Mouse (Mus musculus) forebrain, postnatal 0 days (tissue): ENCODE results near the gene Taok3. TPM values are rescaled to one million over a fixed set of nuclear protein-coding genes. Genes with fewer than 3 reads are reported as not detected.

Experiments
- ATAC-seq: fragments of 200-750 bp; cut with Nextera tagmentation; 2 replicates; pipeline ENCODE4 v1.8.0; 2017; ENCODE audit warnings: mild to moderate bottlenecking, moderate library complexity
- DNase-seq: peaks from one replicate; pipeline ENCODE4 v3.0.0-alpha.2; 2015
- H3K27ac ChIP-seq: fragments of 300-500 bp; sonication (generic); 2 replicates; pipeline ENCODE4 v1.5.1; 2014; ENCODE audit warnings: low read depth, mild to moderate bottlenecking, antibody characterized with exemption, low read length, moderate library complexity, mixed read lengths
- H3K27me3 ChIP-seq: fragments of 300-500 bp; sonication (generic); 2 replicates; pipeline ENCODE4 v1.6.1; 2014; ENCODE audit warnings: mild to moderate bottlenecking, low read length, mixed read lengths; ENCODE audit not compliant: insufficient read depth
- H3K36me3 ChIP-seq: fragments of 300-500 bp; sonication (generic); 2 replicates; pipeline ENCODE4 v1.6.1; 2014; ENCODE audit warnings: mild to moderate bottlenecking, moderate library complexity; ENCODE audit not compliant: insufficient read depth
- H3K4me1 ChIP-seq: fragments of 300-500 bp; sonication (generic); 2 replicates; pipeline ENCODE4 v1.6.1; 2014; ENCODE audit warnings: antibody characterized with exemption; ENCODE audit not compliant: insufficient read depth
- H3K4me2 ChIP-seq: fragments of 300-500 bp; sonication (generic); 2 replicates; pipeline ENCODE4 v1.6.1; 2014; ENCODE audit warnings: low read depth, mild to moderate bottlenecking, moderate library complexity
- H3K4me3 ChIP-seq: fragments of 300-500 bp; sonication (generic); 2 replicates; pipeline ENCODE4 v1.5.1; 2014; ENCODE audit warnings: low read depth, low read length, mixed read lengths
- H3K9ac ChIP-seq: fragments of 300-500 bp; sonication (generic); 2 replicates; pipeline ENCODE4 v1.6.1; 2014; ENCODE audit warnings: mild to moderate bottlenecking
- H3K9me3 ChIP-seq: fragments of 300-500 bp; sonication (generic); 2 replicates; pipeline ENCODE4 v1.6.1; 2016; ENCODE audit warnings: low read length
- CTCF ChIP-seq: sonication (generic); IDR thresholded peaks from 2 replicates; pipeline ENCODE4 v1.5.1; 2016; ENCODE audit warnings: antibody characterized with exemption, control low read depth, low read depth
- WGBS: fragments of 180-500 bp; shearing (Covaris S2); extraction: QIAGEN DNeasy Blood & Tissue Kit; methylation state at CpG from one replicate; pipeline ENCODE4 v1.1.7; 2014; 5-methylcytosine and 5-hydroxymethylcytosine counted together
- polyA plus RNA-seq: library from polyadenylated mRNA; unstranded; fragments of >200 nt; fragmentation: Nextera tagmentation; extraction: Ambion mirVana; gene quantifications from 2 replicates; pipeline ENCODE4 v1.2.1, GENCODE M21; 2015
- total RNA-seq: library from RNA; depleted of rRNA; stranded (reverse); fragments of >200 nt; gene quantifications from 2 replicates; pipeline ENCODE4 v1.2.3, GENCODE M21; 2014

Taok3 gene
- total and polyA plus RNA-seq, 2 experiments from 2014 or later, result 37.2 to 57.6 TPM

DNA sequence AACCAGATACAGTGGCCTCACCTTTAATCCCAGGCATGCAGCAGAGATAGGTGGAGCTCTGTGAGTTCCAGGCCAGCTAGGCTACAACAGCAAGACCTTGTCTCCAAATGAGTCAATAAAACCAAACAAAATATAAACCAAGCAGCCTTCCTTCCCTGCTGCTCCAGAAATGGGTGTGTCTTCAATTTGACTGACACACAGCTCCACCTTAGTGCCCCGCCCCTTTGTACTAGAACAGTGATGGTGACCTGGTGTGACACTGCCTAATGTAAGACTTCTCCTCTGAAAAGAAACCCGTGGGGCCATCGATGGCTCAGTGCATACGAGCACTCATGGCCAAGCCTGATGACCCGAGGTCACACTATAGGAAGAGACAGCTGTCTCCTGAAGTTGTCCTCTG lies 116.6 kb downstream of the Taok3 start:
- DNase-seq, result no peak
- H3K4me1 ChIP-seq, result peaks cover 7% of the 10 kb centered on the region; the same call in 1 of the 2 replicates
- no peaks in the 10 kb centered on the region for H3K9me3 ChIP-seq
- H3K4me2 ChIP-seq, result no peak overlapping the region
- no peak overlapping the region for H3K9ac ChIP-seq
- H3K27ac ChIP-seq, result no peak overlapping the region
- no peaks in the 10 kb centered on the region for H3K27me3 ChIP-seq
- peaks cover 10% of the 10 kb centered on the region; the same call in 1 of the 2 replicates for H3K36me3 ChIP-seq
- TF ChIP-seq CTCF, result no peak
- WGBS, result 81% methylated on average over 5 of the region's 5 CpGs
- no peak overlapping the region for H3K4me3 ChIP-seq
- ATAC-seq, result no peak

DNA sequence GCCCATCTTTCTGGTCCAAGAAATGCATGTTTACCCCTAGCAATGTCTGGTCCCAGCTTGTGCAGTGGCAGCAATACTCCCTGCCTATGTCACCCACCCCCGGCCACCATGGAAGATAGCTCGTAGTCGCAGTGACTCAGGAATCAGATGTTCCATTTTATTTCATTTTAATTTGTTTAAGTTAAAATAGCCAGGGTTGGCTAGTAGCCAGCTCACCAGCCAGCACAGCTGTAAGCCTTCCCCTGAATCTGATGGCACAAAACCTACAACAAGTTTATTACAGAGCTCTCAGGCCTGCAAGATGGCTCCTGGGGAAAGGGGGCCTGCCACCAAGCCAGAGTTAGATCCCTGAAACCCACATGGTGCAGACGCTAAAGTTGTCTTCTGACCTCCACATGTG lies 119.2 kb downstream of the Taok3 start:
- Histone ChIP-seq H3K36me3 (peaks cover 10% of the 10 kb centered on the region; the same call in 1 of the 2 replicates), H3K27ac (no peak overlapping the region), H3K4me3 (no peak overlapping the region), H3K27me3 (no peaks in the 10 kb centered on the region), H3K4me2 (no peak overlapping the region), H3K9ac (no peak overlapping the region), H3K9me3 (no peaks in the 10 kb centered on the region), H3K4me1 (peaks cover 19% of the 10 kb centered on the region)
- TF ChIP-seq CTCF, result no peak
- whole genome bisulfite sequencing, result 62% methylated on average over 4 of the region's 4 CpGs
- ATAC-seq, result no peak
- no peak for DNase-seq

DNA sequence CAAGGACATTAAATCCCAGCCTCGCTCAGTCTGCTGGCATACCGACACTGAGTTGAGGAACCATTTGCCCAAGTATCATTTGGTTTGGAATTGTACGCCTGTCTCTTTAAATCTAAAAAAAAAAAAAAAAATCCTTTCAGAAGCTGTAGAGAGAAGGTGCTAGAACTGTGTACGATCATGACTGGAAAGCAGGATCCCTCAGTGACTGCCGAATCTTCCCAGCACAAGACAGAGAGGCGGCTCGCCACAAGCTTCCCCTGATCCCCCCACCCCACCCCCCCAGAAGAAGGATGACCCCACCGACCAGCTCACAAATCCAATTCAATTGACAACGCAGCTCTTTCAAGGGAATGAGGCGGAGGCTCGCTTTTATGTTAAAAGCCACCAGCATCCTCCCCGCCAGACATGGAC lies 120.4 kb downstream of the Taok3 start:
- Histone ChIP-seq H3K4me1 (peaks cover 21% of the 10 kb centered on the region), H3K36me3 (no peaks in the 10 kb centered on the region), H3K27me3 (no peaks in the 10 kb centered on the region), H3K4me3 (peak overlapping the region; percentile 57), H3K9me3 (no peaks in the 10 kb centered on the region), H3K4me2 (peak overlapping the region; percentile 67), H3K9ac (peak overlapping the region; percentile 75), H3K27ac (peak overlapping the region; percentile 94)
- DNase-seq (peak; percentile 74), ATAC-seq (peak; percentile 77)
- TF ChIP-seq CTCF, result no peak
- 3% methylated on average over 12 of the region's 12 CpGs for WGBS

GRCm38 (mm10) chr5:117240761-117241322 lies 120.9 kb downstream of the Taok3 start:
- Histone ChIP-seq H3K36me3 (no peaks in the 10 kb centered on the region), H3K9me3 (no peaks in the 10 kb centered on the region), H3K4me2 (peak overlapping the region; percentile 67), H3K27ac (peak overlapping the region; percentile 94), H3K9ac (peak overlapping the region; percentile 75), H3K4me3 (peak overlapping the region; percentile 57), H3K4me1 (peaks cover 21% of the 10 kb centered on the region), H3K27me3 (no peaks in the 10 kb centered on the region)
- WGBS, result 2% methylated on average over 32 of the region's 32 CpGs
- DNase-seq (peak; percentile 80), ATAC-seq (peak; percentile 70)
- no peak for TF ChIP-seq CTCF

- Histone ChIP-seq H3K4me2 (peak overlapping the region; percentile 67), H3K4me3 (peak overlapping the region; percentile 57), H3K4me1 (peaks cover 21% of the 10 kb centered on the region), H3K36me3 (no peaks in the 10 kb centered on the region), H3K27ac (peak overlapping the region; percentile 94), H3K27me3 (no peaks in the 10 kb centered on the region), H3K9me3 (no peaks in the 10 kb centered on the region), H3K9ac (peak overlapping the region; percentile 75)
- no peak for TF ChIP-seq CTCF
- 29% methylated on average over 16 of the region's 16 CpGs for WGBS
- ATAC-seq (peak; percentile 67), DNase-seq (peak; percentile 84)
Observed at GRCm38 (mm10) chr5:117241935-117242531, 122.1 kb downstream of the Taok3 start.

GRCm38 (mm10) chr5:117242671-117243478 lies 122.9 kb downstream of the Taok3 start:
- ATAC-seq, result peak; percentile 30
- H3K27me3 ChIP-seq, result no peaks in the 10 kb centered on the region
- H3K4me2 ChIP-seq, result peak overlapping the region; percentile 67
- peaks cover 21% of the 10 kb centered on the region for H3K4me1 ChIP-seq
- peak overlapping the region; percentile 57 for H3K4me3 ChIP-seq
- peak overlapping the region; percentile 94 for H3K27ac ChIP-seq
- peak overlapping the region; percentile 75 for H3K9ac ChIP-seq
- H3K36me3 ChIP-seq, result no peaks in the 10 kb centered on the region
- WGBS, result 24% methylated on average over 22 of the region's 22 CpGs
- no peaks in the 10 kb centered on the region for H3K9me3 ChIP-seq
- no peak for TF ChIP-seq CTCF
- DNase-seq, result peak; percentile 62

DNA sequence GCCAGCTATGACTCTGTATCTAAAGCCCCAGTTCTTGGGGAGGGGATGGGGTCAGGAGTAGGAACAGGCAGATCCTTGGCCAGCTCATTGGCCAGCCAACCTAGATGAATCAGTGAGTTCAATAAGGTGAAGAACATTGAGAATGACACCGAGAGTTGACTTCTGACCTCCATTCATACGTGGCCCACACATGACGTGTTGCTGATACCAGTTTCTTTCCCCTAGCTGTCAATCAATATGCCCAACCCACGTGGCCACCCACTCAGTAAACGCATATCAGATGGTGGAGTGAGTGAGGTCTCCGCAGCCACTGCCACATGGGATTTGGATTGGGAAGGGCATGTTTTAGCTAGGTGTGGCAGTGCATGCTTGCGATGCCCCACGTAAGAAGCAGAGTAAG lies 125.2 kb downstream of the Taok3 start:
- ATAC-seq (no peak), DNase-seq (no peak)
- WGBS, result 93% methylated on average over 8 of the region's 8 CpGs
- no peak overlapping the region for H3K4me3 ChIP-seq
- no peak overlapping the region for H3K9ac ChIP-seq
- H3K27me3 ChIP-seq, result no peaks in the 10 kb centered on the region
- no peak for TF ChIP-seq CTCF
- no peak overlapping the region for H3K27ac ChIP-seq
- no peaks in the 10 kb centered on the region for H3K36me3 ChIP-seq
- H3K9me3 ChIP-seq, result no peaks in the 10 kb centered on the region
- H3K4me1 ChIP-seq, result peaks cover 13% of the 10 kb centered on the region
- no peak overlapping the region for H3K4me2 ChIP-seq
